Comparison of ENCODE assay signal across 16 mouse cellular contexts in the genomic region with DNA sequence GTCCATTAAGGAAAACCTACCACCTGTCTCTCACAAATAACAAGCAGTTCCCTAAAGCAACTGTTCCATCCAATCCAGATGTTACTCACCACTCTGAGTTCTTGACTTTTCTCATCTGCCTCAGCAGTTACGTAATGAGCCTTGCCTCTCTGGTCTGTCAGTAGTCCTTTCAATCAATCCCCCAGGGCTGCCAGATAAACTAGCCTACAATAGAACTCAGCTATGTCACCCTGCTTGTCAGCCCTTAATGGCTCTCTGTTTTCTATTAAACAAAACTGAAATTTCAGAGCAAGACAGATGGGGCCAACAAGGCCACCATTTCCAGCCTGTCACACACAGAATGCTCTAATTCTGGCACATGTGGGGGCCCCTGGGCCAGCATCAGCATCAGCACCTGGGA.
DNase-seq lines count a peak whose midpoint lies in the region; ATAC-seq and TF ChIP-seq lines count a peak whose summit lies in the region.
"Had no signal": no experiment of that assay in that cellular context is flagged by ENCODE, and none has a peak within 500 bp of the region (broad histone marks: within the 10 kb centered on the region; RNA-seq: fewer than 3 reads in every experiment).

No protein-coding gene starts in this region.

- TF ChIP-seq EP300 in heart, postnatal 0 days (IDR thresholded peaks at IDR 0.05; ENCODE audit: low read depth), result no peak

- H3K9ac ChIP-seq in hindbrain, embryonic 11.5 days (ENCODE audit: low read depth, low read length), result no peak overlapping the region
- H3K9ac ChIP-seq in hindbrain, postnatal 0 days (replicated peaks; ENCODE audit: low read length), result no peak overlapping the region
- no peak overlapping the region for H3K9ac ChIP-seq in heart, postnatal 0 days (replicated peaks; ENCODE audit: low read depth, low read length)
- H3K9ac ChIP-seq: lung, embryonic 15.5 days; neural tube, embryonic 12.5 days had no signal

- peak; percentile 12 for DNase-seq in adrenal gland, adult 2 months
- no peak for DNase-seq in adrenal gland, adult 18-20 months (ENCODE audit: low spot score in 2 of 2)
- DNase-seq in hindbrain, embryonic 11.5 days (ENCODE audit: low spot score), result peak; percentile 15
- no peak for DNase-seq in hindbrain, postnatal 0 days (ENCODE audit: low spot score)
- peak; percentile 31 for DNase-seq in heart, postnatal 0 days (ENCODE audit: low spot score)
- DNase-seq in skeletal muscle tissue, adult 2 months (ENCODE audit: low read depth, low spot score), result peak; percentile 8
- no peak for DNase-seq in gastrocnemius, postnatal 36 days
- DNase-seq: cerebellum, adult 18-20 months; kidney, adult 2 months; kidney, postnatal 25 days; thymus, adult 2 months had no signal

- no peaks in the 10 kb centered on the region for H3K9me3 ChIP-seq in hindbrain, embryonic 11.5 days (ENCODE audit: control insufficient read depth, low read length)
- no peaks in the 10 kb centered on the region for H3K9me3 ChIP-seq in hindbrain, postnatal 0 days (ENCODE audit: low read length)
- no peaks in the 10 kb centered on the region for H3K9me3 ChIP-seq in heart, postnatal 0 days (replicated peaks; ENCODE audit: control insufficient read depth, low read length)
- H3K9me3 ChIP-seq: lung, embryonic 15.5 days; neural tube, embryonic 12.5 days had no signal

- H3K4me2 ChIP-seq in hindbrain, embryonic 11.5 days (replicated peaks; ENCODE audit: low read depth, low read length), result no peak overlapping the region
- H3K4me2 ChIP-seq in hindbrain, postnatal 0 days (ENCODE audit: low read depth, low read length), result no peak overlapping the region
- no peak overlapping the region for H3K4me2 ChIP-seq in heart, postnatal 0 days (ENCODE audit: low read depth, low read length)
- H3K4me2 ChIP-seq: liver, embryonic 11.5 days; lung, embryonic 15.5 days; neural tube, embryonic 12.5 days had no signal

- H3K4me1 ChIP-seq in hindbrain, embryonic 11.5 days (replicated peaks; ENCODE audit: control insufficient read depth, insufficient read depth, low read length), result no peaks in the 10 kb centered on the region
- H3K4me1 ChIP-seq in hindbrain, postnatal 0 days (ENCODE audit: insufficient read depth, low read length), result no peaks in the 10 kb centered on the region
- H3K4me1 ChIP-seq in heart, postnatal 0 days (ENCODE audit: control insufficient read depth, insufficient read depth), result peaks cover 2% of the 10 kb centered on the region; the same call in 1 of the 2 replicates
- H3K4me1 ChIP-seq: lung, embryonic 15.5 days; neural tube, embryonic 12.5 days had no signal

- H3K27ac ChIP-seq in hindbrain, embryonic 11.5 days (ENCODE audit: low read depth, low read length), result no peak overlapping the region
- H3K27ac ChIP-seq in hindbrain, postnatal 0 days, result no peak overlapping the region
- H3K27ac ChIP-seq in heart, postnatal 0 days (ENCODE audit: low read depth), result no peak overlapping the region
- H3K27ac ChIP-seq: lung, embryonic 15.5 days; neural tube, embryonic 12.5 days had no signal

- intact Hi-C loops in gastrocnemius, postnatal 36 days (cut with DNase I), result no loop called here

- H3K36me3 ChIP-seq in hindbrain, embryonic 11.5 days (ENCODE audit: control insufficient read depth, insufficient read depth, low read length), result no peaks in the 10 kb centered on the region
- H3K36me3 ChIP-seq in hindbrain, postnatal 0 days (ENCODE audit: insufficient read depth, low read length), result no peaks in the 10 kb centered on the region
- H3K36me3 ChIP-seq in heart, postnatal 0 days (replicated peaks; ENCODE audit: control insufficient read depth, insufficient read depth, low read length), result no peaks in the 10 kb centered on the region
- H3K36me3 ChIP-seq: lung, embryonic 15.5 days; neural tube, embryonic 12.5 days had no signal

- 26% methylated on average over 1 of the region's 1 CpGs for WGBS in hindbrain, embryonic 11.5 days
- WGBS in hindbrain, postnatal 0 days, result 36% methylated on average over 1 of the region's 1 CpGs
- 61% methylated on average over 1 of the region's 1 CpGs for WGBS in heart, postnatal 0 days

- H3K4me3 ChIP-seq in hindbrain, embryonic 11.5 days (ENCODE audit: low read depth, low read length), result no peak overlapping the region
- H3K4me3 ChIP-seq in hindbrain, postnatal 0 days (ENCODE audit: low read length), result no peak overlapping the region
- H3K4me3 ChIP-seq in heart, postnatal 0 days (ENCODE audit: low read depth, low read length), result no peak overlapping the region
- H3K4me3 ChIP-seq: lung, embryonic 15.5 days; neural tube, embryonic 12.5 days had no signal

- no peaks in the 10 kb centered on the region for H3K27me3 ChIP-seq in hindbrain, embryonic 11.5 days (ENCODE audit: control insufficient read depth, insufficient read depth, low read length)
- no peaks in the 10 kb centered on the region for H3K27me3 ChIP-seq in hindbrain, postnatal 0 days (ENCODE audit: insufficient read depth, low read length)
- H3K27me3 ChIP-seq in heart, postnatal 0 days (ENCODE audit: control insufficient read depth, insufficient read depth, low read length), result no peaks in the 10 kb centered on the region
- H3K27me3 ChIP-seq: lung, embryonic 15.5 days; neural tube, embryonic 12.5 days had no signal

- TF ChIP-seq CTCF in hindbrain, postnatal 0 days (IDR thresholded peaks at IDR 0.05; ENCODE audit: low read depth), result no peak
- TF ChIP-seq CTCF in heart, postnatal 0 days (IDR thresholded peaks at IDR 0.05; ENCODE audit: low read depth), result no peak

- ATAC-seq in hindbrain, embryonic 11.5 days (ENCODE audit: low FRiP score), result peak; percentile 71; the same call in 1 of the 2 replicates
- no peak for ATAC-seq in hindbrain, postnatal 0 days
- ATAC-seq in heart, postnatal 0 days (ENCODE audit: insufficient read depth, low read depth), result no peak
- ATAC-seq in CD4-positive, CD25-positive, alpha-beta regulatory T cell, adult 4 months, result no peak
- ATAC-seq: Patski had no signal

Comparison
In these comparisons a context has a peak if more than half of its experiments do, and no peak if none do; other contexts are left out.
1. DNase-seq: peak in adrenal gland, adult 2 months (single experiment), hindbrain, embryonic 11.5 days (single experiment), heart, postnatal 0 days (single experiment) and skeletal muscle tissue, adult 2 months (single experiment); none in adrenal gland, adult 18-20 months (0 of 2), hindbrain, postnatal 0 days (single experiment) and gastrocnemius, postnatal 36 days (0 of 2).